Mouse (Mus musculus) forebrain, embryonic 15.5 days (tissue): Measurements from ENCODE around the gene Dhrs13. TPM values are rescaled to one million over a fixed set of nuclear protein-coding genes. Genes with fewer than 3 reads are reported as not detected.
A peak's percentile ranks its signal among the peaks of the same experiment; 100 is the strongest.
"Not testable (repeated sequence)": the region's sequence is repeated elsewhere in the genome, so short reads cannot be mapped to it uniquely, and the experiment has no call there.

Experiments used
- ATAC-seq: fragments of 200-750 bp; cut with Nextera tagmentation; replicated peaks from 2 replicates; pipeline ENCODE4 v1.8.0; 2017; ENCODE audit warnings: mild to moderate bottlenecking, moderate TSS enrichment, moderate library complexity
- H3K27ac ChIP-seq: fragments of 300-500 bp; sonication (generic); replicated peaks from 2 replicates; pipeline ENCODE4 v1.5.1; 2015; ENCODE audit warnings: mild to moderate bottlenecking, inconsistent platforms
- H3K27me3 ChIP-seq: fragments of 300-500 bp; sonication (generic); 2 replicates; pipeline ENCODE4 v1.6.1; 2015; ENCODE audit warnings: inconsistent platforms
- H3K36me3 ChIP-seq: fragments of 300-500 bp; sonication (generic); 2 replicates; pipeline ENCODE4 v1.6.1; 2015; ENCODE audit warnings: mild to moderate bottlenecking, inconsistent platforms
- H3K4me1 ChIP-seq: fragments of 300-500 bp; sonication (generic); 2 replicates; pipeline ENCODE4 v1.6.1; 2015; ENCODE audit warnings: inconsistent platforms
- H3K4me2 ChIP-seq: fragments of 300-500 bp; sonication (generic); replicated peaks from 2 replicates; pipeline ENCODE4 v1.6.1; 2015; ENCODE audit warnings: mild to moderate bottlenecking, inconsistent platforms
- H3K4me3 ChIP-seq: fragments of 300-500 bp; sonication (generic); 2 replicates; pipeline ENCODE4 v1.5.1; 2015; ENCODE audit warnings: mild to moderate bottlenecking, inconsistent platforms
- H3K9ac ChIP-seq: fragments of 300-500 bp; sonication (generic); replicated peaks from 2 replicates; pipeline ENCODE4 v1.6.1; 2015; ENCODE audit warnings: mild to moderate bottlenecking, inconsistent platforms
- H3K9me3 ChIP-seq: fragments of 300-500 bp; sonication (generic); 2 replicates; pipeline ENCODE4 v1.6.1; 2016; ENCODE audit warnings: inconsistent platforms
- WGBS: fragments of 180-500 bp; shearing (Covaris S2); methylation state at CpG from one replicate; pipeline ENCODE4 v1.1.7; 2015; ENCODE audit warnings: mixed read lengths; 5-methylcytosine and 5-hydroxymethylcytosine counted together
- polyA plus RNA-seq: library from polyadenylated mRNA; unstranded; fragments of >200 nt; fragmentation: Nextera tagmentation; extraction: Ambion mirVana; gene quantifications from 2 replicates; pipeline ENCODE4 v1.2.1, GENCODE M21; 2015

Dhrs13 gene
- polyA plus RNA-seq, 1 experiment from 2014 or later: 32.8 TPM

GRCm38 (mm10) chr11:78029240-78029639, 2.8 kb upstream of the Dhrs13 start:
- H3K27ac ChIP-seq: no peak overlapping the region
- H3K36me3 ChIP-seq: peaks cover 55% of the 10 kb centered on the region
- H3K4me2 ChIP-seq: no peak overlapping the region
- H3K9ac ChIP-seq: no peak overlapping the region
- no peaks in the 10 kb centered on the region for H3K9me3 ChIP-seq
- ATAC-seq: no peak
- H3K27me3 ChIP-seq: no peaks in the 10 kb centered on the region
- WGBS: 93% methylated on average over 8 of the region's 8 CpGs
- no peak overlapping the region for H3K4me3 ChIP-seq
- H3K4me1 ChIP-seq: peaks cover 26% of the 10 kb centered on the region

GRCm38 (mm10) chr11:78030600-78030999, 1.5 kb upstream of the Dhrs13 start:
- ATAC-seq: no peak
- Histone ChIP-seq H3K27ac (no peak overlapping the region), H3K4me2 (no peak overlapping the region), H3K9me3 (no peaks in the 10 kb centered on the region), H3K9ac (no peak overlapping the region), H3K4me3 (no peak overlapping the region), H3K36me3 (peaks cover 44% of the 10 kb centered on the region), H3K4me1 (peaks cover 27% of the 10 kb centered on the region), H3K27me3 (no peaks in the 10 kb centered on the region)
- WGBS: 69% methylated on average over 2 of the region's 2 CpGs

DNA sequence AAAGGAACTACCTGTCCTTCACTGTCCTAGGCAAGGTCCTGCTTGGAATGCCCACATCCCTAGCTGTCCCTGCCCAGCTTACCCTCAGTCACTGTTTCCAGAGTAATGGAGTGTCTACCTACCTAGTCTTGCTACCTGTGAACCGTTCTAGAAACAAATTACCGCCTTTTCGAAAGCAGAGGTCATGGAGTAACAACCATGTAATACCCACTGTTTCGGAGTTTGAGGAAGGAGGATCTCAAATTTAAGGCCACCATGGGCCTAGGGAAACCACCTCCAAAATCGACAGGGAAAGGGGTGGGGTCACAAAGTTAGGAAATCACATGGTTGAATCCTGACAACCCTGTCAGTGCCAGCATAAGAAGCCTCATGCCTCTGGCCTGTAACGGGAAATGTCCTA, 691 bp upstream of the Dhrs13 start:
- Histone ChIP-seq H3K9ac (no peak overlapping the region), H3K4me3 (peak overlapping the region; percentile 83; the same call in 1 of the 2 replicates), H3K27me3 (no peaks in the 10 kb centered on the region), H3K27ac (peak overlapping the region; percentile 94), H3K9me3 (no peaks in the 10 kb centered on the region), H3K4me1 (peaks cover 27% of the 10 kb centered on the region), H3K4me2 (0 out of 2 replicates have a peak overlapping the region, but pooled peaks have one; percentile 82), H3K36me3 (peaks cover 36% of the 10 kb centered on the region)
- peak; percentile 14 for ATAC-seq
- 41% methylated on average over 6 of the region's 6 CpGs for WGBS

- Histone ChIP-seq H3K4me1 (peaks cover 38% of the 10 kb centered on the region), H3K9me3 (no peaks in the 10 kb centered on the region), H3K27me3 (no peaks in the 10 kb centered on the region), H3K36me3 (peaks cover 22% of the 10 kb centered on the region), H3K27ac (peak overlapping the region; percentile 94), H3K9ac (peak overlapping the region; percentile 89), H3K4me2 (peak overlapping the region; percentile 82), H3K4me3 (peak overlapping the region; percentile 83)
- WGBS: 2% methylated on average over 5 of the region's 5 CpGs
- ATAC-seq: no peak
Observed at GRCm38 (mm10) chr11:78032809-78033195, 722 bp downstream of the Dhrs13 start.

- Histone ChIP-seq H3K4me3 (no peak overlapping the region), H3K36me3 (peaks cover 9% of the 10 kb centered on the region), H3K27me3 (no peaks in the 10 kb centered on the region), H3K9ac (no peak overlapping the region; the same call in 1 of the 2 replicates), H3K9me3 (no peaks in the 10 kb centered on the region), H3K27ac (no peak overlapping the region), H3K4me2 (no peak overlapping the region), H3K4me1 (peaks cover 45% of the 10 kb centered on the region)
- 92% methylated on average over 23 of the region's 23 CpGs for WGBS
- ATAC-seq: no peak
Observed at GRCm38 (mm10) chr11:78033931-78034617, 2.0 kb downstream of the Dhrs13 start.

GRCm38 (mm10) chr11:78036791-78037190, 4.7 kb downstream of the Dhrs13 start:
- no peaks in the 10 kb centered on the region for H3K36me3 ChIP-seq
- H3K9me3 ChIP-seq: no peaks in the 10 kb centered on the region
- peaks cover 42% of the 10 kb centered on the region for H3K4me1 ChIP-seq
- ATAC-seq: no peak
- no peak overlapping the region for H3K9ac ChIP-seq
- H3K27me3 ChIP-seq: no peaks in the 10 kb centered on the region
- no peak overlapping the region for H3K27ac ChIP-seq
- no peak overlapping the region for H3K4me3 ChIP-seq
- H3K4me2 ChIP-seq: no peak overlapping the region
- 88% methylated on average over 10 of the region's 10 CpGs for WGBS

DNA sequence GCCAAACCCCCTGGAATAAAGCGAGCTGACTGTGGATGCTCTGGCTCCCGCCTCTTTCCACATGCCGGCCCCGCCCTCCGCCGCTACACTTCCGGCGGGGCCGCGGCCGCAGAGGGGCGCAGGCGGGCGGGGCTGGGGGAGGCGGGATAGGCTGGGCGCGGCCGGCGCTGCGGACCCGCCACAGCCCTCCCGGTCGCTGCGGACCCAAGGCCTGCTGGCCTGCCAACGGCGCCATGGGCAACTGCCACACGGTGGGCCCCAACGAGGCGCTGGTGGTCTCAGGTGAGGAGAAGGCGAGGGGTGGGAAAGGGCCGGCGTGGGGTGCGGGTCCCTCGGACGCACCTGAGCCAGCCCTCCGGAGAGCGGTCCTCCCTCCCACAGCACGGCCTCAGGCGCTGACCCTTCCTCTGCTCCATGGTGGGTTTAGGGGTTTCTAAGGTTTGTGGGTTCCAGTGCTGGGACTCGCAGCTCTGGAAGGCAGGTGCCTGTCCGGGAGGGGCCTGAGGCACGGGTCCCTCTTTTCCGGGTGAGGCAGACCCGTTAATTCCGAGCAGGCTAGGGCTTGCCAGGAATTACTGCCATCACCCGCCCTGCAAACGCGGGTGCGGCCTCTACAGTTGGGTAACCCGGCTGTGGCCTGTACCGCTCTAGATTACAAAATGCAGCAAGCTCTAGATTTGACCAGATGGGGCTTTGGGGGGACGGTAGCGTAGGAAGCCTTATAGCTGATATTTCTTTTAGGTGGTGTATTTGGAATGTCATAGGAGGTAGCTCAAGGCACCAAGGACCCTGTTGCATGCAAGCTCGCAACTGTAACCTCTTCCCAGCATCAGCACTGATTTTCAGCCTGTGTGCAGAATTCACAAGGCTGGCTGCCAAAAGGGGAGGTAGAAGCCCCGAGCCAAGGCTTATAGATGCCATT, 6.0 kb downstream of the Dhrs13 start, which contains the start of gene Flot2:
Gene Flot2 (plus strand): TSS at position 101 of the 922 bp plus-strand sequence.
- Histone ChIP-seq H3K27me3 (no peaks in the 10 kb centered on the region), H3K4me3 (peak within 1 kb of the TSS; percentile 77), H3K36me3 (no peaks in the 10 kb centered on the region), H3K4me2 (peak within 1 kb of the TSS; percentile 67), H3K4me1 (peaks cover 33% of the 10 kb centered on the region), H3K9ac (peak within 1 kb of the TSS; percentile 81), H3K9me3 (no peaks in the 10 kb centered on the region), H3K27ac (peak within 1 kb of the TSS; percentile 87)
- WGBS: 1% methylated on average over 50 of the region's 55 CpGs
- peak; percentile 88 for ATAC-seq

GRCm38 (mm10) chr11:78040878-78041277, 8.8 kb downstream of the Dhrs13 start:
- Histone ChIP-seq H3K4me2 (no peak overlapping the region), H3K27me3 (no peaks in the 10 kb centered on the region), H3K9ac (no peak overlapping the region), H3K4me1 (peaks cover 26% of the 10 kb centered on the region), H3K9me3 (no peaks in the 10 kb centered on the region), H3K4me3 (no peak overlapping the region), H3K27ac (no peak overlapping the region), H3K36me3 (no peaks in the 10 kb centered on the region)
- no peak for ATAC-seq
- 67% methylated on average over 2 of the region's 2 CpGs for WGBS

DNA sequence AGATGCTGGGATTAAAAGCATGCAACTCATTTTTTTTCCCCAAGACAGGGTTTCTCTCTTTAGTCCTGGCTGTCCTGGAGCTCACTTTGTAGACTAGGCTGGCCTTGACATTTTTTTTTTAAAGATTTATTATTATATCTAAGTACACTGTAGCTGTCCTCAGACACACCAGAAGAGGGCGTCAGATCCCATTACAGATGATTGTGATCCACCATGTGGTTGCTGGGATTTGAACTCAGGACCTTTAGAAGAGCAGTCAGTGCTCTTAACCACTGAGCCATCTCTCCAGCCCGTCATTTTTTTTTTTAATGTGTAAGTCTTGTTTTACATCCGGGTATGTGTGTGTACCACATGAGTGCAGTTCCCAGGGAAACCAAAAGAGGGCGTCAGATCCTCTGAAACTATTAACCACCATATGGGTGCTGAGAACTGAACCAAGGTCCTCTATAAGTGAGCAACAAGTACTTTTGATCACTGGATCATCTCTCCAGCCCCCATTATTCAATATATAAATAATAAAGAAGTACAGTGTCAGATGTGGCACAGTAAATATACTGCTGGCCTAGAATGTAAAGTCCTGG, 10.3 kb downstream of the Dhrs13 start:
- H3K4me3 ChIP-seq, H3K9ac ChIP-seq, ATAC-seq, H3K4me2 ChIP-seq, H3K27ac ChIP-seq, H3K9me3 ChIP-seq, H3K36me3 ChIP-seq, H3K27me3 ChIP-seq: not testable (repeated sequence)
- H3K4me1 ChIP-seq: peaks cover 19% of the 10 kb centered on the region
- WGBS: 97% methylated on average over 4 of the region's 4 CpGs

- no peaks in the 10 kb centered on the region for H3K9me3 ChIP-seq
- WGBS: 70% methylated on average over 5 of the region's 5 CpGs
- no peak for ATAC-seq
Observed at GRCm38 (mm10) chr11:78044758-78045251, 12.7 kb downstream of the Dhrs13 start.

GRCm38 (mm10) chr11:78048637-78049036, 16.6 kb downstream of the Dhrs13 start:
- H3K4me3 ChIP-seq, H3K4me2 ChIP-seq, H3K4me1 ChIP-seq, ATAC-seq, H3K27me3 ChIP-seq, H3K27ac ChIP-seq, H3K9me3 ChIP-seq, H3K9ac ChIP-seq: not testable (repeated sequence)
- WGBS: 87% methylated on average over 4 of the region's 4 CpGs
- H3K36me3 ChIP-seq: peaks cover 20% of the 10 kb centered on the region

More at GRCm38 (mm10) chr11:78044758-78045251, 12.7 kb downstream of the Dhrs13 start:
- Histone ChIP-seq H3K36me3 (0 out of 2 replicates have a peak, but pooled peaks cover 3% of the 10 kb centered on the region), H3K4me2 (no peak overlapping the region), H3K27ac (no peak overlapping the region), H3K4me1 (0 out of 2 replicates have a peak, but pooled peaks cover 5% of the 10 kb centered on the region), H3K27me3 (no peaks in the 10 kb centered on the region), H3K9ac (no peak overlapping the region), H3K4me3 (no peak overlapping the region)

DNA sequence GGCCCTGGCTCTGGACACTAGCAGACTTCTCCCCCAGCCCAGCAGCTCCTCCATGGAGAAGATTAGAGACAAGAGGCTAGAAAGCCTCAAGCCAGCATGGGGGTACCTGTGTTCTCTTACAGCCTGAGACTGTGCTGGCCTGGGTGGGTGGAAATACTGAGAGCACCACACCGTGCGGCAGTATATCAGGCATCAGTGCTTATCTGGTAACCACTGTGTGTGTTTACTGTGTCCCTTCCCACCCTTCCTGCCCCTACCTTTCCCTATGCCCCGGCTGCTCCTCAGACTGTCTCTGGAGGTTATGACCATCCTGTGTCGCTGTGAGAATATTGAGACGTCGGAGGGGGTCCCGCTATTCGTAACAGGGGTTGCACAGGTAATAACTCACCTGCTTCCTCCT, 21.0 kb downstream of the Dhrs13 start:
- Histone ChIP-seq H3K27me3 (no peaks in the 10 kb centered on the region), H3K36me3 (peaks cover 52% of the 10 kb centered on the region), H3K4me3 (no peak overlapping the region), H3K4me1 (no peaks in the 10 kb centered on the region), H3K9me3 (no peaks in the 10 kb centered on the region), H3K9ac (no peak overlapping the region), H3K27ac (no peak overlapping the region), H3K4me2 (no peak overlapping the region)
- 95% methylated on average over 8 of the region's 8 CpGs for WGBS
- no peak for ATAC-seq
